Mouse (Mus musculus) left cerebral cortex, adult 2 months (tissue): Measurements from ENCODE around the gene Olfr1389. TPM values are rescaled to one million over a fixed set of nuclear protein-coding genes. Genes with fewer than 3 reads are reported as not detected.
"Not testable (repeated sequence)": the region's sequence is repeated elsewhere in the genome, so short reads cannot be mapped to it uniquely, and the experiment has no call there.

Experiments used
- DNase-seq, 2 experiments: peaks; one replicate each; pipeline ENCODE4 v3.0.0; 2021 to 2022; ENCODE audit warnings: low spot score in 2 of 2, mixed read lengths in 1 of 2; ENCODE audit errors: extremely low spot score in 1 of 2
- H3K27ac ChIP-seq: fragments of 200-600 bp; 2 replicates; pipeline ENCODE4 v1.8.1; 2022
- H3K4me3 ChIP-seq: fragments of 200-600 bp; 2 replicates; pipeline ENCODE4 v1.8.1; 2022
- CTCF ChIP-seq: fragments of 200-600 bp; IDR thresholded peaks from 2 replicates; pipeline ENCODE4 v1.8.1; 2022; ENCODE audit warnings: antibody characterized with exemption, mild to moderate bottlenecking, moderate library complexity
- intact Hi-C: fragments of 180-260 bp; cut with DNase I; formaldehyde crosslinking; loops from one replicate; pipeline ENCODE4 v1.15.1; 2025
- long read RNA-seq, 2 experiments: library from polyadenylated mRNA; stranded (forward); transcript quantifications; one replicate each; pipeline ENCODE4 v2.0.0; 2021; ENCODE audit warnings: borderline mapping rate in 2 of 2
- total RNA-seq, 2 experiments: library from RNA; stranded (reverse); gene quantifications; 2 replicates each; pipeline ENCODE4 v1.2.3; 2021

The Olfr1389 gene
- not detected for total RNA-seq
- long read RNA-seq, experiment 1, result 0 reads
- long read RNA-seq, experiment 2, result 0 reads

DNA sequence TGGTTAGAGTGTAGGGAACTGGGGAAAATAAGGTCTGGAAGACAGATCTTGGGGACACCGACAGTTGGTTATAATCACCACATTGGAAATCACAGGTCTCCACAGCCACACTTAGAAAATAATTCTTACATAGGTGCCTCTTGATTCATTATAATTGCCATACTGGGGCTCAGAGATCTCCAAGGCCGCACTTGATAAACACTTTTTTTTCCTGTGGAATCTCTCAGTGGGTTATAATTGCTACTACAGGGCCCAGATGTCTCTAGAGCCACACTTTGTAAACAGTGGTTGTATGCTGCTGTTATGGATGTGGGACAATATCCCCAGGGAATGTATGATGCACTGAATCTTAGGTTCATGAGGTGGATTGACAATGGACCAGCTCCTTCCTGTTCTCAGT lies at the start of gene Olfr1389:
Gene Olfr1389, plus strand, starts transcription at position 301 of the 400 bp plus-strand sequence.
- intact Hi-C loops, result no loop called here
- DNase-seq, result no peak
- no peak for TF ChIP-seq CTCF
- Histone ChIP-seq H3K4me3 (no peak within 1 kb of the TSS), H3K27ac (no peak within 1 kb of the TSS)

DNA sequence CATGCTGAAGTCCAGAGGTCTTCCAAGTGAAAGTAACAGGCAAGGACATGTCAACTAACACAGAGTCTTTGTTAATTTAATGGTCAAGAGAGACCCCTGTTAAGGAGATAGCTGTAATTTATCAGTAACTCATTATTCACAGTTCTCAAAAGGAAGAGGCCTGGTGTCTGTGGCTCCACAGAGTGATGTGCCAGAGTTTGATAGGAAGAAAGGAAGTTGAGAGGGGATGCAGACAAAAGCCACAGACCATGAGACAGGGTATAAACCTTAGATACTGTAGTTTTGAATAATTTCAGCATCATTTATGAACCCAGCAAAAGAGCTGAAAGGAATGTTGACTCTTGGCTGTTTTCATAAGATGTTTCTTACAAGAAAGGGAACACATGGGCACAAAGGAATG lies 39.7 kb upstream of the Olfr1389 start:
- no peak for TF ChIP-seq CTCF
- intact Hi-C loops, result loop anchor here (5.0 kb wide), 1 partner anchor 46 kb away; the partner anchor contains the start of gene Olfr1390

GRCm38 (mm10) chr11:49386118-49386517 lies 36.7 kb upstream of the Olfr1389 start:
- intact Hi-C loops, DNase-seq, H3K27ac ChIP-seq, H3K4me3 ChIP-seq: not testable (repeated sequence)

More for the DNA sequence above, 39.7 kb upstream of the Olfr1389 start:
- Histone ChIP-seq H3K27ac (no peak overlapping the region), H3K4me3 (no peak overlapping the region)
- no peak for DNase-seq

DNA sequence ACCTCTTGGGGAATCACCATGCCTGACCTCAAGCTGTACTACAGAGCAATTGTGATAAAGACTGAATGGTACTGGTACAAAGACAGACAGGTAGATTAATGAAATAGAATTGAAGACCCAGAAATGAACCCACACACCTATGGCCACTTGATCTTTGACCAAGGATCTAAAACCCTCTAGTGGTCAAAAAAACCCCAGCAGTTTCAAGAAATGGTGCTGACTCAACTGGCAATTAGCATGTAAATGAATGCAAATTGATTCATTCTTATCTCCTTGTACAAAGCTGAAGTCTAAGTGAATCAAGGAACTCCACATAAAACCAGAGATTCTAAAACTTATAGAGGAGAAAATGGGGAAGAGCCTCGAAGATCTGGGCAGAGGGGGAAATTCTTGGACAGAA lies 30.2 kb upstream of the Olfr1389 start:
- H3K27ac ChIP-seq, intact Hi-C loops, DNase-seq, H3K4me3 ChIP-seq: not testable (repeated sequence)
- peak; percentile 10 for TF ChIP-seq CTCF

DNA sequence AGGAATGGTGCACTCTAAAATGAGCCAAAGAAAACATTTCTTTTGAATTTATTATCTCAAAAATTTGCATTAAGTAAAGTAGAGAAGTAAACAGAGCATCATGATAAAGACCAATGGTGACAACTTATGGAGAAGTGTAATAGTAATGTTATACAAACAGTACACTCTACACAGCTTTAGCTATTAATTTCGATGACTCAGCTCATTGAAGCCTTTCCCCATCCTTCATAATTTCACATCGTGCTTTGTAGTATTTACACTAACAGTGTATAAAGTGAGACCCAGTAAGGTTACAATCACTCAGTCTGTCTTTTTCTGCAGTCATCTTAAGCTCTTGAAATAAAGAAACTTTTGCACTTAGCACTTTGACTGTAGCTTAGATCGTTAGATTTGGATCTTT lies 16.1 kb upstream of the Olfr1389 start:
- intact Hi-C loops, result loop anchor here (10.0 kb wide), 1 partner anchor 222 kb away; the partner anchor contains the start of gene Btnl9
- no peak for DNase-seq
- Histone ChIP-seq H3K27ac (no peak overlapping the region), H3K4me3 (no peak overlapping the region)
- TF ChIP-seq CTCF, result no peak

DNA sequence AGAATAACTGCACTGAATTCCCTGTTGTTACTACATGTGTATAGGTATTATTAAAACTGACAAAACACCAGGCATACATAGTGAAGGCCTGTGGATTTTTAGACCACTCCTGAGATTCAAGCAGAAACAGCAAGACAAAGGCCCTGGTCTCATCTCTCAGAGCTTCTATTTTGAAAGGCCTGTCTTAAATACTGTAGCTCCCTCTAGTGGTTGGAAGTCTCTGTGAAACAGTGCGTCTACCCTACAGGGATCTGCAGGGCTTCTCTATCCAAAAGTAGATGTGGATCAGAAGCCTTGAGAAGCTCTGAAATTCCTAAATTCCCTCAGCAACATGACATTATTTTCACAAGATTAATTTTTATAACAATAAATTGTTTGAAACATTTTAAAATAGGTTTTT lies 12.3 kb upstream of the Olfr1389 start:
- TF ChIP-seq CTCF, result peak; percentile 61
- intact Hi-C loops, result no loop called here
- DNase-seq, result no peak
- Histone ChIP-seq H3K4me3 (no peak overlapping the region), H3K27ac (no peak overlapping the region)

GRCm38 (mm10) chr11:49425257-49425927 lies 2.5 kb downstream of the Olfr1389 start:
- Histone ChIP-seq H3K4me3 (no peak overlapping the region), H3K27ac (no peak overlapping the region)
- intact Hi-C loops, result no loop called here
- no peak for DNase-seq
- TF ChIP-seq CTCF, result no peak

DNA sequence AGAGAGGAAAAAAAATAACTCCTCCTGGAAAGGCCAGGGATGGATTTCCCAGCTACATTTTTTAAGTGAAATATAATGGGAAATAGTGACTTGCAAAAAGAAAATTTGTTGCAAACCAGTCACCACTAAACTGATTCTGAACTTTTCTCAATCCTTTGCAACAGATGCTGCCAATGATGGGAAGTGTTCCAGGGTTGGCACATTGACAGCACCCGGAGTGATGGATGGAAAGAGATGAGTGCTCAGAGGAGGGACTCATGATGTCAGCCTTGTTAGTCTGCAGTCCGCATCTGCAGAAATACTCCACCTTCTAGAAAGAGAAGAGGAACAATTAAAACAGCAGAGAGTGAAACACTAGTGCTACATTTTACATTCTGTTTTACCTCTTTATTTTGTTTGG lies 6.8 kb downstream of the Olfr1389 start:
- intact Hi-C loops, result no loop called here
- no peak overlapping the region for H3K27ac ChIP-seq
- H3K4me3 ChIP-seq, result no peak overlapping the region
- DNase-seq, result no peak
- TF ChIP-seq CTCF, result no peak

DNA sequence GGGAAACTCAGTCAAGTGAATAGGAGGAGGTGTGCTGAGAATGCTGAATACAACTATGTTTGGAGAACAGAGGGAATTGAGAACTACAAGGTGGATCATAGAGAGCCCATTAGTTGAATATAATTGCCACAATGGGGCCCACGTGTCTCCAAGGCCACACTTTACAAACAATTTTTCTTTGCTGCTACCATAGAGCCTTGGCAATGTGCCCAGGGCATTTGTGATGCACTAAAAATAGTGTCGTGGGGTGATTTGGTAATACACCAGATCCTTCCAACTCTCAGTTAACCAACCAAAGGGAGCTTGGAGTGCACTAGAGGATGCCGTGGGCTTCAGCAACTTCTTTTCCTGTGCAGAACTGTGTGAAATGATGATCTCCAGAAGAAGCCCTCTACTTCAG lies 13.5 kb downstream of the Olfr1389 start, which contains the start of gene Olfr1388:
Gene Olfr1388, plus strand, starts transcription at position 214 of the 400 bp plus-strand sequence.
- TF ChIP-seq CTCF, result no peak
- intact Hi-C loops, result no loop called here
- Histone ChIP-seq H3K4me3 (no peak within 1 kb of the TSS), H3K27ac (no peak within 1 kb of the TSS)
- DNase-seq, result no peak

DNA sequence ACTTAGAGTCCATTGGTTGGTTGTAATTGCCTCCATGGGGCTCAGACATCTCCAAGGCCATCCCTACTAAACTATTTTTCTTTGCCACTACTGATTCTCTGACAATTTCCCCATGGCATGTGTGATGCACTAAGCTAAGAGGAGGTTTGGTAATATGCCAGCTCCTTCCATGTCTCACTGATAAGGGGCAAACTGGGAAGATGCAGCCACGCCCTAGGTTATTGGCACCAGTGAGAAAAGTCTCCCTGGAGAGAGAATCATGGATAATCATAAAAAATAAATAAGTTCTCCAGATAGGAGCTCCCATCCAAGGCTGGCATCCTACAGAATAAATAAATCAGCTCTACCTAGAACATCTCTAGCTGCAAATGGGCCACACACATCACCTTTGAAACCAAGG lies 32.2 kb downstream of the Olfr1389 start, which contains the start of gene Olfr1387:
Gene Olfr1387, plus strand, starts transcription at position 301 of the 400 bp plus-strand sequence.
- no peak for TF ChIP-seq CTCF
- Histone ChIP-seq H3K4me3 (no peak within 1 kb of the TSS), H3K27ac (no peak within 1 kb of the TSS)
- DNase-seq, result no peak
- intact Hi-C loops, result loop anchor here (1.0 kb wide), 1 partner anchor 11 kb away; no protein-coding TSS in a partner anchor

DNA sequence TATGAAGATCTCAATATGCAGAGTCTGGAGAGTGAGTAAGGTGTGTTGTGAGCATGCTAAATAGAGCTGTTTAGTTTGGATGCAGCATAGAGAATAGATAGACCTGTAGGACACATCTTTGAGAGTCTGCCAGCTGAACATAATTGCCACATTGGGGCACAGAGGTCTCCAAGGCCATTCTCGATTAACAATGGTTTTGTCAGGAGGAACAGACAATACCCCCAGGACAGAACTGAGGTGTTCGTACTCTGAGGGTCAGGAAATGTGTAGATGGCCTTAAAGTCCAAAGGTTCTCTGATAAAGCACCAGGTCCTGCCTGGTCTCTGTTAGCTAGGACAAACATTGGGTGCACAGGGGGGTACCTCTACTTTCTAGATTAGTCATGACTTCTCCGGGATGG lies 41.9 kb downstream of the Olfr1389 start, which contains the start of gene Olfr1386:
Gene Olfr1386, plus strand, starts transcription at position 301 of the 400 bp plus-strand sequence.
- DNase-seq, H3K4me3 ChIP-seq, H3K27ac ChIP-seq, intact Hi-C loops: not testable (repeated sequence)

Other genes starting within 250 kb of the Olfr1389 start
- not detected for gene Btnl9, start 235.9 kb upstream of the Olfr1389 start, total RNA-seq
- gene Zfp62, start 219.8 kb upstream of the Olfr1389 start, total RNA-seq, result 10 to 100 TPM; 53.1 to 58.1 TPM
- gene Mgat1, start 178.9 kb upstream of the Olfr1389 start, total RNA-seq, result 10 to 100 TPM; 64.4 to 77.0 TPM
- under 1 TPM; 0.11 to 0.33 TPM for gene Olfr1393, start 144.8 kb upstream of the Olfr1389 start, total RNA-seq
- not detected for gene Olfr1392, start 137.8 kb upstream of the Olfr1389 start, total RNA-seq
- gene Olfr10, start 118.3 kb upstream of the Olfr1389 start, total RNA-seq, result not detected
- not detected for gene Olfr1391, start 100.3 kb upstream of the Olfr1389 start, total RNA-seq
- not detected for gene Olfr1390, start 87.9 kb upstream of the Olfr1389 start, total RNA-seq
- gene Olfr1388, start 13.6 kb downstream of the Olfr1389 start, total RNA-seq, result under 1 TPM; 0.34 to 0.63 TPM
- gene Olfr1387, start 32.3 kb downstream of the Olfr1389 start, total RNA-seq, result not detected
- not detected for gene Olfr1386, start 42.0 kb downstream of the Olfr1389 start, total RNA-seq
- gene Olfr1385, start 66.0 kb downstream of the Olfr1389 start, total RNA-seq, result under 1 TPM in 1 of 2 experiments, not detected in 1; 0.14 TPM
- not detected for gene Olfr1384, start 83.7 kb downstream of the Olfr1389 start, total RNA-seq
- gene Olfr1383, start 96.6 kb downstream of the Olfr1389 start, total RNA-seq, result not detected
- gene Olfr1382, start 105.2 kb downstream of the Olfr1389 start, total RNA-seq, result not detected
- not detected for gene Olfr1381, start 120.4 kb downstream of the Olfr1389 start, total RNA-seq
- not detected for gene Olfr1380, start 133.8 kb downstream of the Olfr1389 start, total RNA-seq
- gene Flt4, start 186.2 kb downstream of the Olfr1389 start, total RNA-seq, result 1 to 10 TPM; 2.4 TPM
- gene Scgb3a1, start 240.5 kb downstream of the Olfr1389 start, total RNA-seq, result not detected